In the genomic region with DNA sequence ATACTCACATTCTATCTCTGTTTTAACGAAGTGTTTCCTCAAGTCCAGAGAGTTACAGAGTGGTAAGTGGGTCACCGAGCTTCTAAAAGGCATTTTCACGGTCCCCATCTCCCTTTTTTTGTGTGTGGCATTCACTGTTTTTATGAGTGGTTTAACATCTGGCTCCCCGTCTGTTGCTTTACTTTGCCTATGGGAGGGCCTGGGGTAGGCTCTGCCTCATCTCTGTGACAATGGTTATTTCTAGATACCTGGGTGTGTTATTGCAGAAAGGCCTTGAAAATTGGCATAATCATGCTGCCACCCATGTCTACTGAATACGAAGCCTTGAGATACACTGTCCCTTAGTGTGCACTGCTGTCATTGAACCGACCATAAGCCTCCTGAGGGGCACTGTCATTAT, we compare ENCODE assay signal across 16 mouse cellular contexts.
"Had no signal": no experiment of that assay in that cellular context is flagged by ENCODE, and none has a peak within 500 bp of the region (broad histone marks: within the 10 kb centered on the region; RNA-seq: fewer than 3 reads in every experiment).

No protein-coding gene starts in this region.

- H3K4me3 ChIP-seq: liver, embryonic 15.5 days; lung, embryonic 15.5 days; megakaryocyte, embryonic 14.5 days; midbrain, embryonic 13.5 days; midbrain, embryonic 15.5 days; neural tube, embryonic 12.5 days; stomach, embryonic 15.5 days had no signal

- H3K27ac ChIP-seq: liver, embryonic 15.5 days; lung, embryonic 15.5 days; macrophage; midbrain, embryonic 13.5 days; midbrain, embryonic 15.5 days; neural tube, embryonic 12.5 days; stomach, embryonic 15.5 days; stomach, postnatal 0 days had no signal

- DNase-seq: liver, postnatal 0 days; lung, adult 2 months; lung, postnatal 14 days; lung, postnatal 36 days; thymus, adult 18-20 months; thymus, postnatal 14 days; thymus, postnatal 36 days had no signal
